Mouse (Mus musculus) common myeloid progenitor, adult 5-6 weeks (primary cell): Measurements from ENCODE around the gene Klhl32. TPM values are rescaled to one million over a fixed set of nuclear protein-coding genes. Genes with fewer than 3 reads are reported as not detected.

ENCODE experiments used
- ATAC-seq: replicated peaks from 2 replicates; pipeline ENCODE4 v1.8.0; 2016; ENCODE audit warnings: low read depth, mild to moderate bottlenecking, moderate TSS enrichment, inconsistent platforms; ENCODE audit not compliant: poor library complexity, severe bottlenecking
- total RNA-seq: library from RNA; stranded (forward); fragments of 200-1000, 187-1606 nt; gene quantifications from 2 replicates; pipeline ENCODE4 v1.2.3, GENCODE M21; 2017

Gene Klhl32
- total RNA-seq, 1 experiment from 2014 or later = not detected

DNA sequence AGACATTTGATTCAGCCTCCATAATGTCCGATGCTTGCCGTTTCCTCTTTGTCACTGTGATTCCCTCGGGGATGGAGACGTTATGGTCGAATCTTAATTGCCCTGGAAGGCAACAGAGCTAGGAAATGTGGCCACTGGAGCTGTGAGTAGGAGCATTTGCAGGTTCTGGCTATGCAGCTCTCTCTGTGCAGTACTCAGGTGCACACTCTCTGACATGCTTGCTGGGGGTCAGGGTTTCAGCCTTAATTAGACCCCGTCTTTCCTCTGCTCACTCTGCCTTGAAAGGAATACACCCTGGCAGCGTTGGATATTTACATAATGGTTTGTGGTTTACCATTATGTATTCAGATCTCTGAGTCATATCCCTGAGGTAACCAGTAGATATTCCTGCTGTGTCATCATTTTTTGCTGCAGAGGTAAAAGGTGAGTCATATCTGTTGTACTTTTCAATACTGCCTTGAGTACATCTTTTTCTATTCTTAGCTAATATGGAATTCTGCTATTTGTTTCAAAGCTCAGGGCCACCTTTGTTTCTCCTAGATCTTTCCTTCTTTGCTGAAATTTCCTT, 281.9 kb downstream of the Klhl32 start:
- no peak for ATAC-seq

GRCm38 (mm10) chr4:24568026-24568425, 282.9 kb downstream of the Klhl32 start:
- ATAC-seq = peak; percentile 54; the same call in 1 of the 2 replicates

Other genes with a start within 250 kb of the Klhl32 start
- 30.7 and 40.1 TPM in 2 replicates for gene Ndufaf4, start 47.0 kb upstream of the Klhl32 start, total RNA-seq
- gene Gpr63, start 115.3 kb upstream of the Klhl32 start, total RNA-seq = 0.18 TPM in 1 of 2 replicates, not detected in the other